Mouse (Mus musculus): ENCODE data around the gene Mrpl42. TPM values are rescaled to one million over a fixed set of nuclear protein-coding genes. Genes with fewer than 3 reads are reported as not detected.

Gene Mrpl42
- total RNA-seq, 4 experiments from 2014 or later: 60.9 to 73.8 (median 65.8) TPM

DNA sequence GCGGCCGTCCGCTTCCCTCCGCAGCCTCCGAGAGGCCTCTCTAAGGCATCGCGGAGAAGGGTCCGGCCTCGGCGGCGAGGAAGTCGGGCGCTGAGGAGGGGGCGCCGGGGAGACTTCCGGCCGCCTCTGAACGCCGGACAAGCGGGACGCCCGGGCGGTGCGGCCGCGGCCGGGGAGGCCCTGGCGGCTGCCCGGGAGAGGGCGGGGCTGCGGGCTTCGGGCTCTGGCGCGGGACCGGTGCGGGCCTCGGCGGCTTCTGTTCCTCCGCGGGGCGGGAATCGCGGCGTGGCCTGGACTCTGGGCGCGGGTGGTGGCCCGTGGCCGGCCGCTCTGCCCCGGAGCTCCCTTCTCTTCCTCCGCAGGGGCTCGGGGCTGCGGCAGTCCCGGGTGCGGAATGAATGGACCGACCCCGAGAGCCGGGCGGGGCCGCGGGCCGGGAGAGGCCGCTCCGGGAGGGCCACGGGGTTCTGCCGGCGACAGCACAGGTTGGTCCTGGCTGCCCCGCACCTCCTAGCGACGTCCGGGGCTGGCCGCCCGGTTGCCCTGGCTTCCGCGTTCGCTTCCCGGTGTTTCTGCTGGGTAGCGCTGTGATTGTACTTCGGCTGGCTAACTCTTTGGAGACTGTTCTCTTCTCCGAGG lies 13.7 kb upstream of the Mrpl42 start:
- DNase-seq (ENCODE audit: low spot score in 2 of 2): peak; percentile 15 to 31

DNA sequence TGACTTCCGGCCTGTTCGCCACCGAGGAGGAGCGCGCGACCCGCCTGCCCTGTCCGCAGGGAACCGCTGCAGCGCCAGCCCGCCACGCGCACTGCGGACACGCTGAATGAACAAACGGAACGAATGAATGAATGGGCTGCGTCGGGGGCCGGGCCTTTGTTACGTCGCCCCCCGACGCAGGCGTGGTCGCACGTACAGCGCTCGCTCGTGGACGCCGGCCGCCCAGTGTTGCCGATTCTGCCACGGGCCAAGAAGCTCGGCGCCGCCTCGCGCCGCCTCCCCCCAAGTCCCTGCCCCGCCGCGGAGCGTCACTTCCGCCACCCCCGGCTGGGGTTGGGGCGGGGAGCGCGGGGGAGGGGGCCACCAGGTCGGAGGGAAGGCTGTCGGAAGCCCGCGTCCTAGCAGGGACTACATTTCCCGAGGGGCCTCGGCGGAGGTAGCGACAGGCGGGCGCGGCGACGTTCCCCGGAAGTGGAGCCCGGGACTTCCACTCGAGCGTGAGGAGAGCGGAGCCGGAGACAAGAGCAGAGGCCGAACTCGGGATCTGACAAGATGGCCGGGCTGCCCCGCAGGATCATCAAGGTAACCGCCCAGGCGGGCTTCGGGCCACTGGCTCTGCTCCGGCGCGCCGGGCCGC lies 13.0 kb upstream of the Mrpl42 start, which contains the start of gene Ube2n:
Ube2n (plus strand) TSS at position 490 of the 637 bp plus-strand sequence.
- DNase-seq (ENCODE audit: low spot score in 2 of 2): peak; percentile 93 to 98

DNA sequence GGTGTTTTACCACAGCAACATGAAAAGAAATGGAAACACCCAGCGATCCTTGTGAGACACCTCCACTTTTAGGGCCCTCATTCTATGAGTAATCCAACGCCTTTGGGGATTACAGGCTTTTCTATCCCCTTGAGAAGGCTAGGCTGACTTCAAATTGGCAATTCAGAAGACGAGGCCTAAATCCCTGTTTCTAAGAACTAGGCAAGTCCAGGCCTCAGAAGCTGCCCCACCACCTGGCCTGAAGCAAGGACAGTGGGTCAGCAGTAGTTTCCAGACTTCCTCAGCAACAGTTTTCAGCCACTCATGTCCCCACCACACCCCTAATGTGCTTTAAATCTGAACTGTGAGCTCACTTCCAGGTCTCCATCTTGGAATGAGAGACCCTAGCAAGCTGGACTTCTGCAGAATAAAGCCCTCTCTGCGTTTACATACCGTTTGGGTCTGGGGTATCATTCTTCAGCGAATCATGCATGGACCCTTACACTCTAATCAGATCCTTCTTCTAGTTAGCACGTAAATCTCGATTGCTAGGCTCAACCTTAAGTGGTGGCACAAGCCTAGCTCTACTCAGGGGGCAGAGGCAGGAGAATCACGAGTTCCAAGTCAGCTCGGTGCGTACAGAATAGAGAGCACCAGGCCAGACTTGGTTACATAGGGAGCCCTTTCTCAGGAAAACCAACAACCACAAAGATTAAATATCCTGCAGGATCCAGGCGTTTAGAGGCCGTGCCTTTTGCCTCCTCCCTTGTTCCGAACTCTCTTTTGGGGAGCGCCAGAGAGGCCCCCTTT lies 12.2 kb upstream of the Mrpl42 start:
- DNase-seq (ENCODE audit: low spot score in 2 of 2): peak in 1 of 2 experiments; percentile 7

DNA sequence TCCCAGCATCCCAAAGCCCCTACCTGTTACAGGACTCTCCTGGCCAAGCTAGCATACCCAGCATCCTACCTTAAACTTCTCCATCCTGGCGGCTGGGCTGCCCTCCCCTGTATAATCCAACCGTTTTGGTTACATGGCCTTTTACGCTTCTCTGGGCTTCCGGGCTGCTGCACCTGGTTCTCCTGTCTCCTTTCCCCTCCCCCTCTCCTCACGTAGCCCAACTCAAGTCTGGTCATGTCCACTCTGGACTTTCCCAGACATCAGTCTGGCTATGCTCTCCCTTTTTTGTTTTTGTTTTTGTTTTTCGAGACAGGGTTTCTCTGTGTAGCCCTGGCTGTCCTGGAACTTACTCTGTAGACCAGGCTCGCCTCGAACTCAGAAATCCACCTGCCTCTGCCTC lies 10.9 kb upstream of the Mrpl42 start:
- DNase-seq (ENCODE audit: low spot score in 2 of 2): no peak

DNA sequence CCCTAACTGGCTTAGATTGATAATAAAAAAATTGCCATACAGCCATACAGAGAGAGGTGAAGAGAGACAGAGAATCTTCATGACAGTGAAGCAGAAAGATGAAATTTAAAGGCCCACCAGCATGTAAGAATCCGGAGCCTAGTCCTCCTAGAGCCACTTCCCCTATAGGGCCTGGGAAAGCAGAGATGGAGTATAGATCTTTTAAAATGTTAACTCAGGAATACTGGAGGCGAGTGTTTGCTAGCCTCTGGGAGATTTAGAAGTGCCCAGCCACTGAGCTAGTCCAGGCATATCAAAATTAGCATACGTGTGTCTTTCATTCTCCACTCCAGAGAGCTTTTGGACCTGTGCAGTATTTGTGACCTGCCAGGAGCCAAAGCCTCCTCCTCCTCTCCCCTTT lies 7.5 kb upstream of the Mrpl42 start:
- no peak for DNase-seq (ENCODE audit: low spot score in 2 of 2)

DNA sequence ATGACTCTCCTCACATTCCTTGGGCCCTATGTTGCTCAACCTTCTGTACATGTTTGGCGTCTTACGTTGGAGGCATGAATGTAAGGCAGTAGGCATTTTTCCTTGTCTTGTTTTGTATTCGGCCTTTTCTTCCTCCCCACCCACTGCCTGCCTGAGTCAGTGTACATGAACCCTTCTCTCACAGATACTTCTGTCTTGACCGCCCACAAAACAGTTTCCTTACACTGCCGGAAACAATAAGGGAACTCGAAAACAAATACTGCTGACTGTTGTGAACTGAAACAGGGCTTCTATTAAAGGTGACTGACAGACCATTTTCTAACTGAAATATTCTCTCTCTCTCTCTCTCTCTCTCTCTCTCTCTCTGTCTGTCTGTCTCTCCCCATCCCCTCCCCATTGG lies 7.1 kb upstream of the Mrpl42 start:
- no peak for DNase-seq (ENCODE audit: low spot score in 2 of 2)

DNA sequence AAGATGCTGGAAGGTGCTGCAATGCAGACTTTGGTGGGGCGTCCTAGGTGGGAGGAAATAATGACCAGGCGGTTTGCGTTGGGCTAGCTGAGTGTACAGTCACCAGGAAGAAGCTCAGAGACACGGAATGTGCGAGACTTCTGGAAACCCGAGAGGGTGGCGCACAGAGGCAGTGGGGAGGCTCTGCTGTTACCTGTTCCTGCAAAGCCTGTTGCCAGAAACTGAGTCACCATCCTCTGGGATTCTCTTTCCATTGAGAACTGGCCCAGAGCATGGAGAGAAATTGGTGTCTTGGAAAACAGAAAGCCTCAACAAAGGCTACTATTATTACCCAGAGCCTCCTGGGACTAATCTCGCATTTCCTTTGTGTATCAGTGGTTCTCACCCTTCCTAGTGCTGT lies 6.4 kb upstream of the Mrpl42 start:
- DNase-seq (ENCODE audit: low spot score in 2 of 2): no peak

DNA sequence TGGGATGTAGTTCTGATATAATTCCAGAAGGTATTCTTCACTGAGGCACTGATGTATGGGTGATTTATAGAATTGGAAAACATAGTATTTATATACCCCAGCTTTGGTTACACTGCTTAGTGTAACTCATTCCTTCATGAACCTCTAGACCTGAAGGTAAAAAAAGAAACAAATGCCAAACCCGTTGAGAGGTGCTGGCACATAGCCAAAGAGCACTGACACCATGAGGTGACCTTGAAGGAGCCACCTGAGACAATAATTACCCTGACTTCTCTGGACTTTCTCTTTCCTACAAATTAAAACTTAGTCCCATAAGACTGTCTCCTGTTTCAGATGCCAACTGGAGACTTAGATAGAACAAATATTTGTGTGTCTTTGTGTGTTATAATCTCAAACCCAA lies 2.6 kb upstream of the Mrpl42 start:
- DNase-seq (ENCODE audit: low spot score in 2 of 2): no peak

DNA sequence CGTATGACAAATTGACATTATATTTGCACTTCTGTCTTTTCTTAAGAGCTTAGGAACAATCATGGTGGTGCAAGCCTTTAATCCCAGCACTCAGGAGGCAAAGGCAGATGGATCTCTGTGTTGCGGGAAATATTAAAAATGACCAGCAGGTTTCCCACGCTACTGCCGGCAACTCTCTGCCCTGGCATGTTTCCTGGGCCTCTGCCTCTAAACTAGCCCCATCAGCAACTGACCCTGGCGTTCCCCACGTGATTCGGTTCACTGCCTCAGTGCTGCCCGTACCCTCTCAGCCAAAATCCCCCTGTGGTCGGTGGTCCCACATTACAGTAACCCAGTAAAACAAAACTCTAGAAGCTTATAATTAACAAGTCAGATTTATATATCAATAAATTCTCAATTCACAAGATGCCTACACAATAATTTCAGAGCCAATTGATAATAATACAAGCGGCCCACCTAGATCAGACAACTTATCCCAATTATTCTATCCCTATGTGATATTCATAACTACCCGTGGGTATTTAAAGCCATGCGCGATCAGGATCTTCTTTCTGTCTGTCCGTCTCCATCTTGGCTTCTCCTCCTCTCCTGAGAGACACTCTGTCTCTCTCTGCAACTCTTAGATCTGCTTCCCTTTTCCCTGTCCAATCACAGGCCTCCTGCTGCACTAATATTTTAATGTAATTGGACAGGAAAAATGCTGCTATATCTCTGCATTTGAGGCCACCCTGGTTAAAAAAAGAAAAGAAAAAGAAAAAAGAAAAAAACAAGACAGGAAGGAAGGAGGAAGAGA lies 1.9 kb upstream of the Mrpl42 start:
- no peak for DNase-seq (ENCODE audit: low spot score in 2 of 2)

DNA sequence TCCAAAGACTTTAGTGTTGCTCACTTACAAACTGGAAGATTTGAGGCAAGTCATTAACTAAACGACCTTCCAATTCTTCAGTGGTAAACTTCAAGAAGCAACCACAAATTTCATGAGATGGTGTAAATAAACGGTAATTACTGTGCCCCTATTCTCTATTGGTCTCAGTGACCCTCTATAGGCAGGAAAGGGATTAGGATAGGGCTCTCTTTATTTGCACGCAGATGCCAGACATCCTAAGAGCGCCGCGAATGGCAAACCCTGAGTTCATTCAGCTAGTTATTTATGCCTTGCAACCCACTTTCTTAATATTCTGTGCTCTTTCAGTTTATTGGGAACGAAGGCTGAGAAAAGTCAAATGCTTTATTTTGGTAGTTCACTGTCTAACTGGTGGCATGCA lies 707 bp downstream of the Mrpl42 start:
- DNase-seq (ENCODE audit: low spot score in 2 of 2): no peak

DNA sequence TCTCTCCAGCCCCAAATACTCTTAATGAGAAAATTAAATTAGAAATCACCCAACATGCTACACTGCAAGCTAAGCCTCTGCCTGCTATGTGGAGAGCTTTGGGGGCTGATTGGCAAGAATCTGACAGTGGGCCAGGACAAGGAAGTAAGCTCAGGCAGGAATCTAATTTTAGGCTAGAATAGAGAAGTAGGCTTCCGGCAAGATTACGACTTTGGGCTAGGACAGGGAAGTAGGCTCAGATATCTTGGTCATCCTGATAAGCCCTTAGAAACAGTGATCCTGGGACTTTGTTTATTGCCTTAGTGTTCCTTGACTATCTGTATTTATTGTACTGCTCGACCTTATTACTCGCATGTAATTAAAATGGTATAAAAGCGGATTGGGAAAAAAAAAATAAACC lies 7.5 kb downstream of the Mrpl42 start:
- no peak for DNase-seq (ENCODE audit: low spot score in 2 of 2)

DNA sequence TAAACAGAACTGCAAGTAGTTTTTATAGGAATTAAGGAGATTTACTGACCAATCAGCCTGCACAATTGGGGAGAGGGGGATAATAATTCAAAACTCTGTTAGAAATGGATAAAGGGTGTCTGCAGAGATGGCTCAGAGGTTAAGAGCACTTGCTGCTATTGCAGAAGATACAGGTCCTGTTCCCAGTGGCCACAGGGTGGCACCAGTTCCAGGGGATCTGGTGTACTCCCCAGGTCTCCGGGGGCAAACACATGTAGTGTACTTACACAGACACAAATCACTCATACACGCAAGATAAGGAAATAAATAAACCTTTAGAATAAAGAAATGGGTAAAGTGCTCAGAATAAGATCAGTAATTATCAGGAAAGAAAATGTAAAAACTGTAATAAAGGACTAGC lies 12.1 kb downstream of the Mrpl42 start:
- DNase-seq (ENCODE audit: low spot score in 2 of 2): no peak

DNA sequence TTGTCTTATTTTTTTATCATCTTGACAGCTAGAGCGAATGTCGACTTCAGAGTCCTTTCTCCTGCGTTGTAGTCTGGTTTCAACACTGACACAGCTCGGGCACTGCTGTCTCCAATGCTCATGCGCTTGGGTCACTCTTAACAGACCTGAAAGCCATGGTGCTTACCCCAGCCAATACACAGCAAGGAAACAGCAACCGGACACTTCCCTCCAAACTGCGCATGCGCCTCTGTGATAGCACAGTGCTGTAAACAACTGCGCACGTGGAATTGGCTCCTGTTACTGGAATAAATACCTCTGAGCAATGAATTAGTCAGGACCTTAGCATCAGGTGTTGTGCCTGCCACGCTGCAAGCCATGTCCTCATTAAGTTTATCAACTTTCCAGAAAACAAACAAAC lies 24.2 kb downstream of the Mrpl42 start:
- no peak for DNase-seq (ENCODE audit: low spot score in 2 of 2)

DNA sequence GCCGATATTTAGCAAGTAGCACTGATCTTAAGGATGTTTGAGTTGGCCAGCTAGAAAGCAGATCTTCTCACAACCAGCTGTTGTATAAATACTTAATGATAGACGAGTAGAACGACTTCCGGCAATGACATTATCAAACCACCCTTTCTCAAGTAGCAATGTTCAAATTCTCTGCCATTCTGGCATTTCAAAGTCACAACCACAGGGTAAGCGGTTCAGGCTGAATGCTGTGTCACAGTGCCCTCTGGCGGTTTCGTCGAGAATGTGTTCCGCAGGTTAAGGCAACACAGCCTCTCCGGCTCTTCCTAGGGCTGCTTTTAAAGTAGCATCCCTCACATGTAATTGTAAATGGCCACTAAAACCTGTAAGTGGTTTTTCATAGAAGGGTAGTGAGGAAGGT lies 25.8 kb downstream of the Mrpl42 start:
- peak; percentile 33 to 60 for DNase-seq (ENCODE audit: low spot score in 2 of 2)

DNA sequence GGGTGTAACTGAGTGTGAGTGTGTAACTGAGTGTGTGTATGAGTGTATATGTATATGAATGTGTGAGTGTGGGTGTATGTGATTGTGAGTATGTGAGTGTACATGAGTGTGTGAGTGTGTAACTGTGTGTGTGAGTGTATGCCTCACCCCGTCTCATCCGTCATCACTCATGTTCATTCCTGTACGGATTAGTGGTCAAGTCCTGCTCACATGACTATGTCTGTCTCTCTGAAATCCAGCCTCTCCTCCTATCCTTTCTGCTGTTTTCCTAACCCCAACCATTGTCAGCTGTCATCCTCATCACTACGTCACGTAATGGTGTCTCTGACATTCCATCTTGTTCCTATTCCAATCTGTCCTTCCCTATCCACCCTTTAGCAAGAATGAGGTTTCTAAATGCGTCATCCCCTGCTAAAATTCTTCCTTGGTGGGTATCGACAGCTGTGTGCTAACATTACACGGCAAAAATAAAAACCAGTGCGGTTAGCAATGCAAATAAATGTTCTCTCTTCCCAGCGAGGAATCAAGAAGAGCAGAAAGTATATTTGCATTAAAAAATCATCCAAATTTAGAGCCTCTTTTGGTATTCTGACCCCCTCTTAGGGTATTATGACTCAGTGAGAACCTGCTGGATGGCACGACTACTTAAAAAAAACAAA lies 29.7 kb downstream of the Mrpl42 start:
- no peak for DNase-seq (ENCODE audit: low spot score in 2 of 2)

DNA sequence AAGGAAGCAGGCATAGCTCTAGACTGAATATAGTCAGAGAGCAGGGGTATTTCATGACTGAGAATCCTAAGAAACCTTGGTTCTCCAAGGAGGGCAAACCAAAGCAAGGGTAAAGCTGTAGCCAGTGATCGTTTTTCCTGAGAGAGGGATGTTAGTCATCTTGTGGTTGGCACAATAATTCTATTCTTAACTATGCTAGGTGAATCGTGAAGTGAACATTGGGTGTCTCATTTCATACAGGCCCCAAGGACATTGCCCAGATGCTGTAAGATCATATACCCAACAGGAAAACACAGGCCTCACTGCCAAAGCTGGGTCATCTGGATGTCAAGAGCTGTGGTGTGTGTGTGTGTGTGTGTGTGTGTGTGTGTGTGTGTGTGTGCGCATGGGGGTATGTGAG lies 30.6 kb downstream of the Mrpl42 start:
- DNase-seq (ENCODE audit: low spot score in 2 of 2): no peak

DNA sequence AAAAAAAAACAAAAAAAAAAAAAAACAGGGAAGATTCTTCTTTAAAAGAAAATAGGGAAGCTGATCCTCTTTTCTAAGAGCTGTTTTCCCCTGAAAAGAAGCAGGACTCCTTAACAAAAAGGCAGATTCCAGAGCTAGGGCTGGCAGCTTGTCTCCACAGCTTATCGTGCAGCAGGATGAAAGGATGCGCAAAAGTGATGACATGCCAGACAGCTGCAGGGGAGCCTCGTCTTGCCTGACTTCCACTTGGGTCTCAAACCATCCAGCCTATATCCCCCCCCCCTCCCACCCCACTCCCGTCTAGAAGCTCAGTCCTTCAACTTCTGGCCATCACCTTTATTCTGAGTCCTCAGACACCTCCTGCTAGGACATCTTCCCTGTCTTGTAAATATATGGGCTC lies 32.8 kb downstream of the Mrpl42 start:
- DNase-seq (ENCODE audit: low spot score in 2 of 2): no peak

DNA sequence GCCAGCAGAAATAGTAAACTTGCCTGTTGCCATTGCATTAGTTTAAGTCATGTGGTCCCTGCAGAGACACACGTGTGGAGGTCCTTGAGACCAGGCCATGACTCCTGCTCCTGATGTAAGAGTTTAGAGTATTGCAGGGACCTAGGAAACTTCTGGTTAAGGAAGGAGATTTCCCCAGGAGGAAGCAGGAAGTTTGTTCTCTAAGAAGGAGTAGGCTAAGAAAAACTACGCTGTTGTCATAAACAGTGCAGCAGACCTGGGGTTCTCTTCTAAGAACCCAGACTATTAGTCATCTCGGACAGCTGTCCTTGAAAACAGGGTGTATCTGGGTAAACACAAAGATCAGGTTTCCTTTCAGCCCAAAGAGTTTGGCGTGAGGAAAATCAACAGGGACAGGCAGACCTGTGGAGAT lies 36.2 kb downstream of the Mrpl42 start:
- no peak for DNase-seq (ENCODE audit: low spot score in 2 of 2)

DNA sequence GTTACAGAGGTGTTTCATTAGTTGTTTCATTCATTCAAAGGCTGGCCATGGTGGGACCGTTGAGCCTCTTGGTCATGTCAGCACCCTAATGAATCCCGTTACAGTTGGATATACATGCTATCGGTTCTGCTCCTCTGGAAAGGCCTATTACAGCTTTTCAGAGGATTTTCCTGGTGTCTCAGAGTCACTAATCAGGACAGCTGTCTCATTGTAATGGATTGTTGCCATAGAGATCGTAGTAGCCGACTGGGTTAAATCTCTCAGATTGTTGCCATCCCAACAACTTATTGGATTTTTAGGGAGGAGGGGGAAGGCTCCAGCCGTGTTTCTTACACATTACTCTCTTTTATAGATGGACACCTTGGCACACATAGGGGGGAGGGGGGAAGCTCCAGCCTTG lies 37.2 kb downstream of the Mrpl42 start:
- DNase-seq (ENCODE audit: low spot score in 2 of 2): no peak

DNA sequence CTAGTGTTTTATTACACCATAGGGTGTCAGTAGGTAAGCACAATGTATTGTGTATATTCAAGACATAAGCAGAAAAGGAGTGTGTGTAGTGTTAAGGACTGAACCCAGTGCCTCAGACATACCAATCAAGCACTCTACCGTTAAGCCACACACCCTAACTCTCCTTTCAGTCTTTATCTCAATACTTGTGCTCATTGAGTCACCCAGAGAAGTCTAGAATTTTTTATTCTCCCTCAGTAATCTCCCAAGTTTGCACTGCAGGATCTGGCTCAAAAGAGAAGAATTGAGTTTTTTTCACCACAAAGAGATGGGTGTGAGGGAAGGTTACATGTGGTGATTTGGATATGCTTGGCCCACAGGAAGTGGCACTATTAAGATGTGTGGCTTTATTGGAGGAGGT lies 39.5 kb downstream of the Mrpl42 start:
- DNase-seq (ENCODE audit: low spot score in 2 of 2): no peak

DNA sequence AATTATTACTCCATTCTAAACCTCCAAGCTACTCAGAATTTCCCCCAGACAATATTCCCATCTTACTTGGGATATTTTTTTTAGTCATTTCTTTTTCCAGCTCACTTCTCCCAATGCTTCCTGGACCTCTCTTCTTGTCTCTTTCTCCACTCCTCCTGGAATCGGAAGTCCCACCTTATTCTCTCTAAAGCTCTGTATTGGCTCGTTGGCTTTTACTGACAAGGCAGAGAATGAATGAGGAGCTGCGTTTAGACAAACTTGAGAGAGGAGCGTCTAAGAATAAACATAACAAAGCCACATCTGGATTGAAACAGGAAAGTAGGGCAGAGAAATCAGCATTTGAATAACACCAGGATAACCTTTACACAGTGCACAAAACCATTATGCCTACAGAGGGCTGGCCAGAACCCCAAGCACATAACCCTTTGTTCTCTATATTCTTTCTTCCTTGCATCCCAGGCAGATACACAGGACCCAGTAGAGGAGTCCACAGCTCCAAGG lies 40.6 kb downstream of the Mrpl42 start:
- DNase-seq (ENCODE audit: low spot score in 2 of 2): no peak
